Mouse (Mus musculus) MEL (cell line): ENCODE results near the gene St7l.

Experiments used
- CHD2 ChIP-seq: IDR thresholded peaks from 2 replicates; pipeline ENCODE4 v1.6.1; 2011; ENCODE audit warnings: low read length, improper control_type of control experiment
- CTCF ChIP-seq, 3 experiments: IDR thresholded peaks in 2 of 3; conservative IDR thresholded peaks in 1 of 3; 2 replicates each; pipeline ENCODE4 v1.5.1; 2011 to 2012; ENCODE audit warnings: low read length in 3 of 3, low read depth in 2 of 3, mild to moderate bottlenecking in 2 of 3, improper control_type of control experiment in 1 of 3, inconsistent platforms in 1 of 3, mixed read lengths in 1 of 3, moderate library complexity in 1 of 3; ENCODE audit not compliant: control insufficient read depth in 1 of 3, insufficient read depth in 1 of 3, poor library complexity in 1 of 3, severe bottlenecking in 1 of 3
- KAT2A ChIP-seq: conservative IDR thresholded peaks from 2 replicates; pipeline ENCODE4 v1.6.1; 2012; ENCODE audit warnings: low read depth, low read length, improper control_type of control experiment, inconsistent platforms
- MAFK ChIP-seq: IDR thresholded peaks from 2 replicates; pipeline ENCODE4 v1.6.1; 2011; ENCODE audit warnings: low read depth, mild to moderate bottlenecking, low read length, improper control_type of control experiment, borderline replicate concordance
- MAX ChIP-seq: IDR thresholded peaks from 2 replicates; pipeline ENCODE4 v1.6.1; 2011; ENCODE audit warnings: low read length, improper control_type of control experiment
- MEF2A ChIP-seq: IDR thresholded peaks from 2 replicates; pipeline ENCODE4 v1.6.1; 2014; ENCODE audit warnings: low read depth, mild to moderate bottlenecking, inconsistent platforms, low read length, improper control_type of control experiment; ENCODE audit not compliant: poor library complexity, insufficient replicate concordance, severe bottlenecking; ENCODE audit errors: extremely low read depth
- POLR2A ChIP-seq, 2 experiments: IDR thresholded peaks; 2 replicates each; pipeline ENCODE4 v1.6.1; 2011 to 2012; ENCODE audit warnings: low read length in 2 of 2, mild to moderate bottlenecking in 2 of 2, control low read depth in 1 of 2, improper control_type of control experiment in 1 of 2, low read depth in 1 of 2, moderate library complexity in 1 of 2; ENCODE audit not compliant: control insufficient read depth in 1 of 2, insufficient read depth in 1 of 2, poor library complexity in 1 of 2
- POLR2AphosphoS2 ChIP-seq: IDR thresholded peaks from 2 replicates; pipeline ENCODE4 v1.6.1; 2011; ENCODE audit warnings: low read length, improper control_type of control experiment
- POLR2AphosphoS5 ChIP-seq: IDR thresholded peaks from 2 replicates; pipeline ENCODE4 v1.6.1; 2012; ENCODE audit warnings: low read depth, borderline replicate concordance, mild to moderate bottlenecking, inconsistent platforms, low read length, moderate library complexity, mixed read lengths
- UBTF ChIP-seq: IDR thresholded peaks from 2 replicates; pipeline ENCODE4 v1.6.1; 2012; ENCODE audit warnings: low read depth, mild to moderate bottlenecking, inconsistent platforms, low read length, improper control_type of control experiment, moderate library complexity, borderline replicate concordance; ENCODE audit not compliant: insufficient read depth

DNA sequence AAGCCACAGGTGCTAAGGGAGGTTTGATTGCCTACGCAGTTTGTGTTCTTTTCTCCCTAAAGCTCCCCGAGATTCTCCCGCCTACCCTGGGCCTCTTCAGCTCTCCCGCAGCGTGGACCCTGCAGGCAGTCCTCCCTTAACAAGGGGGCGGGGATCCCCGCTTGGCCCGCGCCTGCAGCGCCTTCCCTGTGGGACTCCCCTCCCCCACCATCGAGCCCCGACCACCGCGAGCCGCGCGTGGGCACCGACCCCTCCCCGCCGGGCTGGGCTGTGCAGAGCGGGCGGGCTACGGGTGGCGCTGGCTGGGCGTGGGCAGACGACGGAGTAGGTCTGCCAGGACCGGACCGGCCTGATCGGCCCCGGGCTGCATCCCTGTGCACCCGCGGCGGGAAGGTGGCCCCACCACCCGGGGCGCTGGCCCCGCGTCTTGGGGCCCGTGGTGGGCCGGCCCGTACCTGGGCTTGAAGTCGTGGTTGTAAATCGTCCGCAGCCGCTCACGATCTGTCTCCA is 46.3 kb upstream of the St7l start:
- TF ChIP-seq POLR2A (IDR thresholded peaks at IDR 0.05; ENCODE audit: control insufficient read depth in 1 of 2, insufficient read depth in 1 of 2, low read depth in 1 of 2, low read length in 2 of 2, poor library complexity in 1 of 2) (no peak; a peak in 1 of 4 replicates), KAT2A (no peak), MEF2A (no peak), CTCF (IDR thresholded peaks at IDR 0.05 in 2 of 3, conservative IDR thresholded peaks at IDR 0.05 in 1 of 3; ENCODE audit: control insufficient read depth in 1 of 3, insufficient read depth in 1 of 3, low read depth in 2 of 3, low read length in 3 of 3, poor library complexity in 1 of 3, severe bottlenecking in 1 of 3) (no peak), POLR2AphosphoS2 (no peak), MAFK (no peak), MAX (no peak), UBTF (no peak), CHD2 (no peak), POLR2AphosphoS5 (no peak)
